Mouse (Mus musculus) neural tube, embryonic 15.5 days (tissue): ENCODE measurements around the gene Ddhd1. TPM values are rescaled to one million over a fixed set of nuclear protein-coding genes. Genes with fewer than 3 reads are reported as not detected.
A peak's percentile ranks its signal among the peaks of the same experiment; 100 is the strongest.

Experiments used
- ATAC-seq: fragments of 200-750 bp; cut with Nextera tagmentation; 2 replicates; pipeline ENCODE4 v1.8.0; 2017; ENCODE audit warnings: mild to moderate bottlenecking, moderate TSS enrichment, moderate library complexity; ENCODE audit not compliant: low FRiP score
- H3K27ac ChIP-seq: fragments of 300-500 bp; sonication (generic); replicated peaks from 2 replicates; pipeline ENCODE4 v1.5.1; 2015; ENCODE audit warnings: mild to moderate bottlenecking, inconsistent platforms
- H3K27me3 ChIP-seq: fragments of 300-500 bp; sonication (generic); replicated peaks from 2 replicates; pipeline ENCODE4 v1.6.1; 2015; ENCODE audit warnings: inconsistent platforms
- H3K36me3 ChIP-seq: fragments of 300-500 bp; sonication (generic); 2 replicates; pipeline ENCODE4 v1.6.1; 2015; ENCODE audit warnings: inconsistent platforms
- H3K4me1 ChIP-seq: fragments of 300-500 bp; sonication (generic); 2 replicates; pipeline ENCODE4 v1.6.1; 2015; ENCODE audit warnings: inconsistent platforms
- H3K4me2 ChIP-seq: fragments of 300-500 bp; sonication (generic); 2 replicates; pipeline ENCODE4 v1.6.1; 2015; ENCODE audit warnings: inconsistent platforms, mild to moderate bottlenecking, moderate library complexity
- H3K4me3 ChIP-seq: fragments of 300-500 bp; sonication (generic); replicated peaks from 2 replicates; pipeline ENCODE4 v1.5.1; 2015; ENCODE audit warnings: mild to moderate bottlenecking, inconsistent platforms
- H3K9ac ChIP-seq: fragments of 300-500 bp; sonication (generic); replicated peaks from 2 replicates; pipeline ENCODE4 v1.6.1; 2015; ENCODE audit warnings: mild to moderate bottlenecking, inconsistent platforms
- H3K9me3 ChIP-seq: fragments of 300-500 bp; sonication (generic); replicated peaks from 2 replicates; pipeline ENCODE4 v1.6.1; 2016; ENCODE audit warnings: inconsistent platforms
- WGBS: fragments of 180-500 bp; shearing (Covaris S2); methylation state at CpG from one replicate; pipeline ENCODE4 v1.1.7; 2015; ENCODE audit warnings: mixed read lengths; 5-methylcytosine and 5-hydroxymethylcytosine counted together
- polyA plus RNA-seq: library from polyadenylated mRNA; unstranded; fragments of >200 nt; fragmentation: Nextera tagmentation; extraction: Ambion mirVana; gene quantifications from 2 replicates; pipeline ENCODE4 v1.2.1, GENCODE M21; 2015

Ddhd1 gene
- polyA plus RNA-seq, 1 experiment from 2014 or later, result 20.0 TPM

DNA sequence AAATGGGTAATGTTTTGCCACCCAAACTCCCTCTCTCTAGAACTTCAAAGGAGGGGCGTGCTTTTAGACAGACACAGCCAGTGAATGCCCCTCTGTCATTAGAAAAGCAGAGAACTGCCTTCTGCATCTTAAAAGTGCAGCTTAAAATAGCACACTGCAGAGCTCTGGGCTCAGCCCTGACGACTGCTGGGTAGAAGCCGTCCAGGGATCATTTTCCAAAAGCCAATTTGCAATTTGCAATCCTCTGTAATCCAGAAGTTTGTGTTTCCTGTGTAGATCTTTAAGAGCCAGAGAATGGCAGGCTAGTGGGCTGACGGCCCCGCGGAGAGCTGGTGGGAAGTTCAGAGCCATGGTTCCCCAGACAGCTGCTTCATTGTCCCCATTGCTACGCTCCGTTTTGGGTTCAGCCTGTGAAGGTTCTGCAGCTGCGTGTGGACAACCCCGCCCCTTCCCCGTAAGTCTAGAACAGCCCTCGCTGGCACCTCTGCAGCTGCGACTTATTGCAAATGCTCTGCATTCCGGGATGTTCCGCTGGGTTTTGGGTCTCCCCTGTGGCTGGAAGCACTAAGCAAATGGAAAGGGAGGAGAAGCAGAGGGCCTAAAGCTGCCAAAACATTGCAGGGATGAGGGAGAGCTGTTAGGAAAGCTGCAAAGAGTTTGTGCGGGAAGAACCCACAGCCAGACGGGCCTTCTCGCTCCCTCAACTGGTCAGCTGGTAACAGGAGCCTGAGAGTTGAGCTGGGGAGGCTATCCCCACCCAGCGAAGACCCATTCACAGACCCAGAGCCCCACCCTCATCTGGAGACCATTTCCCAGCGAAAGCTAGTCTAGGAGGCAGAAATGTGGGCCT, 92.5 kb downstream of the Ddhd1 start:
- Histone ChIP-seq H3K4me2 (peak overlapping the region; percentile 52), H3K9ac (no peak overlapping the region), H3K4me1 (peaks cover 15% of the 10 kb centered on the region), H3K27ac (peak overlapping the region; percentile 78), H3K9me3 (no peaks in the 10 kb centered on the region), H3K27me3 (no peaks in the 10 kb centered on the region), H3K36me3 (no peaks in the 10 kb centered on the region), H3K4me3 (peak overlapping the region; percentile 16)
- peak; percentile 71 for ATAC-seq
- WGBS, result 6% methylated on average over 20 of the region's 20 CpGs

DNA sequence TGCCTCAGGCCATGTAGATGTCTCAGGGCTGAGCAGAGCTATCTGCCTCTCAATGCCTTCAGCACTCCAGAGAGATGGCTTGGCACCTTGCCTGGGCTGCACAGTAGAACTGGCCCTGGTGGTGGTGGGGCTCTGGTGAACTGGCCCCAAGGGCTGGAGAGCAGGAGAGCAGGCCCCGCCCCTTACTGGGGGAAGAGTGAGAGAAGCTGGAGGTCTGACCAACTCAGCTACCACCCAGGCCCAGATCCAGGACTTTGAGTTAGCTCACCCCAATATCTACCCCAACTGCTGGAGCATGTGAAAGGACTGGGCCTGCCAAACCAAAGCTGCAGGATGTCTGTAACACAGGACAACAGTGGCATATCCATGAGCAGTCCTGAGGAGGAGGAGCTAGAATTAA, 94.4 kb downstream of the Ddhd1 start:
- WGBS, result 100% methylated on average over 1 of the region's 1 CpGs
- no peak overlapping the region for H3K4me3 ChIP-seq
- H3K4me2 ChIP-seq, result no peak overlapping the region
- H3K4me1 ChIP-seq, result peaks cover 15% of the 10 kb centered on the region
- peak; percentile 48; the same call in 1 of the 2 replicates for ATAC-seq
- no peak overlapping the region for H3K9ac ChIP-seq
- H3K36me3 ChIP-seq, result no peaks in the 10 kb centered on the region
- no peaks in the 10 kb centered on the region for H3K9me3 ChIP-seq
- H3K27ac ChIP-seq, result 0 out of 2 replicates have a peak overlapping the region, but pooled peaks have one; percentile 78
- H3K27me3 ChIP-seq, result no peaks in the 10 kb centered on the region

DNA sequence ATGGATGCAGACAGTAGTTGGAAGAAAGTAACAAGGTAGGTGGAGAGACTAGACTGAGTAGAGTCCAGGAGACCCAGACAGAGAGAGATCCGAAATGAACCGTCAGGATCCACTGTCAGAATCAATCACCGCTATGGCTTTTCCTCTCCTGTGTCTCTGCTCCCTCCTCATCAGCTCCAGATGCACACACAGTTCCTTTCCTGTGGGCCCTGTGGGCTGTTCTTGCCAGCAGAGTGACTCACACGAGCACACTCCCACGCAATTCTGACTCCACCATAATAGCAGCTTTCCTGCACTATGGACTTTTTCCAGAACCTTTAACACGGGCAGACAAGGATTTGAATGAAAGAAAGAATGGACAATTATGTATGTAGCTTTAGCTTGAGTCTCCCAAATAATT, 96.3 kb downstream of the Ddhd1 start:
- no peak overlapping the region for H3K4me3 ChIP-seq
- no peak overlapping the region for H3K4me2 ChIP-seq
- no peak for ATAC-seq
- peaks cover 15% of the 10 kb centered on the region for H3K4me1 ChIP-seq
- no peak overlapping the region for H3K27ac ChIP-seq
- H3K9ac ChIP-seq, result no peak overlapping the region
- no peaks in the 10 kb centered on the region for H3K9me3 ChIP-seq
- WGBS, result 85% methylated on average over 6 of the region's 6 CpGs
- no peaks in the 10 kb centered on the region for H3K27me3 ChIP-seq
- H3K36me3 ChIP-seq, result no peaks in the 10 kb centered on the region

DNA sequence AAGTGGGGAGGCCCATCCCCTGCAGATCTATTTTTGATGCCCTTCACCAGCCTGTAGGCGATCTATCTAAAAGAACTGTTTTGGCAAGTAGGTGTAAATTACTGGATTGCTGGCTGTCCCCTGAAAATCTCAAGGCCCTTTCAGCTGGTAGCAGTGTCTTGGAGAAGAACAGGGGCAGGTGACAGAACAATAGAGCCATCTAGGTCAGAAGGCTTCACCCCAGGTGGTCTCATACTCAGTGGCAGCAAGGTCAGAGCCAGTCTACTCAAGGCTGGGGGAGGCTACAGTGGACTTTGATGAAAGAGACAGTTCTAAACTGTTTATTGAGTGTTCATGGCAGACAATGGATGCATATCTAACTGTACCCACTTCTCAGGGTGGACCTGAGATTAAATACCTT, 98.9 kb downstream of the Ddhd1 start:
- no peaks in the 10 kb centered on the region for H3K27me3 ChIP-seq
- no peak overlapping the region for H3K4me3 ChIP-seq
- H3K27ac ChIP-seq, result no peak overlapping the region
- WGBS, result 85% methylated on average over 1 of the region's 1 CpGs
- no peaks in the 10 kb centered on the region for H3K4me1 ChIP-seq
- no peak overlapping the region for H3K4me2 ChIP-seq
- H3K36me3 ChIP-seq, result no peaks in the 10 kb centered on the region
- H3K9me3 ChIP-seq, result no peaks in the 10 kb centered on the region
- ATAC-seq, result no peak
- H3K9ac ChIP-seq, result no peak overlapping the region

DNA sequence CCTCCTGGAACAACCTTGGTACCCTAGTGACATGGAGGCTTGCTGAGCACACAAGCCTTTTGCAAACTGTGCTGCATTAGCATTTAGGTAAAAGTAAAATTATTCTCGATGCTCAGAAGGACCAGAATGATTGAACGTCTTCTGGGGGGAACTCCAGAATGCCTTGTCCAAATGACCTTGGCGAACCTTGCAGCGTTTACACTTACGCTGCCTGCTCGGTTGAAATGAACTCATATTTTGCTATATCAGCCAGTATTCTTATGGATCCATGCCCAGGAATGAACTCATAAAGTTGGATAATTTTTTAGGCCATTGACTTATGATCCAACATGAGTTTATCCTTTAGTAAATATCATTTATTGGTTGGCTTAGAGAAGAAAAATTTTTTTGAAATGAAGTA, 103.6 kb downstream of the Ddhd1 start:
- Histone ChIP-seq H3K4me3 (no peak overlapping the region), H3K27ac (no peak overlapping the region), H3K9ac (no peak overlapping the region), H3K4me1 (no peaks in the 10 kb centered on the region), H3K9me3 (no peaks in the 10 kb centered on the region), H3K4me2 (no peak overlapping the region), H3K36me3 (no peaks in the 10 kb centered on the region), H3K27me3 (no peaks in the 10 kb centered on the region)
- WGBS, result 89% methylated on average over 6 of the region's 6 CpGs
- no peak for ATAC-seq

DNA sequence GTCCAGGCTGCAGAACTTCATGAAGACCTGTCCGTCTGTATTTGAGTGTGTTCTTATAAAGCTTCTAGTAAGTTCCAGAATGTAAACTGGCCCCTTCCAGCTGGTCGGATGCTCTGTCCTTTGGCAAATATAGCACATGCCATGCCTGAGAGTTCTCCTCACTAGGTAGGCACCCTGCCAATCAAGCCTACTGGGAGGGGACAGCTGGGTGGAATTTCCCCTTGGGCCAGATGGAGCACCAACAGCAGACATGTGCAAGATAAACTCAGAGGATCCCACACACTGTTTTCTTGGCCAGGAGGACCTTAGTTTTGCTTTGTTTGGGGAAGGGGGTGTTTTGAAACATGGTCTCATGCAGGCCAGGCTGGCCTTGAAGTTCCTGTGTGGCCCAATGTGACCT, 104.1 kb downstream of the Ddhd1 start:
- no peak overlapping the region for H3K4me2 ChIP-seq
- no peak overlapping the region for H3K4me3 ChIP-seq
- no peaks in the 10 kb centered on the region for H3K9me3 ChIP-seq
- 71% methylated on average over 2 of the region's 2 CpGs for WGBS
- ATAC-seq, result no peak
- H3K36me3 ChIP-seq, result no peaks in the 10 kb centered on the region
- H3K27me3 ChIP-seq, result no peaks in the 10 kb centered on the region
- no peaks in the 10 kb centered on the region for H3K4me1 ChIP-seq
- H3K9ac ChIP-seq, result no peak overlapping the region
- H3K27ac ChIP-seq, result no peak overlapping the region

DNA sequence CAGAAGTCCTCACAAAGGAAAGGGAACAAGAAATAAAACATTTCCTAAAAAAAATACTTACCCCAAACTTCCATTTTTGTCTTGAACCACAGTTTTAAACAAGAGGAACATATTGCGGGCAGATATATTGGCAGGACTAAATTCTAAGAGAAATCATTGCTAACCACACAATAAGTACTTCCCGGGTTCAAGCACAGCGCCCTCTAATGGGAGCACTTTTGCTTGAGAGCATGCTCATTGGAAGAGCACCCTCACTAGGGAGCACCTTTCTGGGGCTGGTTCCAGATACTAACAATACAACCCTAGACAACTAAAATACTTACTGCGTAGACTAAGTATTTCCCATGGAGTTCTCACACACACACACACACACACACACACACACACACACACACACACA, 105.5 kb downstream of the Ddhd1 start:
- Histone ChIP-seq H3K27ac (no peak overlapping the region), H3K36me3 (no peaks in the 10 kb centered on the region), H3K4me3 (no peak overlapping the region), H3K27me3 (no peaks in the 10 kb centered on the region), H3K4me2 (no peak overlapping the region), H3K4me1 (no peaks in the 10 kb centered on the region), H3K9ac (no peak overlapping the region), H3K9me3 (no peaks in the 10 kb centered on the region)
- 87% methylated on average over 4 of the region's 4 CpGs for WGBS
- ATAC-seq, result no peak

DNA sequence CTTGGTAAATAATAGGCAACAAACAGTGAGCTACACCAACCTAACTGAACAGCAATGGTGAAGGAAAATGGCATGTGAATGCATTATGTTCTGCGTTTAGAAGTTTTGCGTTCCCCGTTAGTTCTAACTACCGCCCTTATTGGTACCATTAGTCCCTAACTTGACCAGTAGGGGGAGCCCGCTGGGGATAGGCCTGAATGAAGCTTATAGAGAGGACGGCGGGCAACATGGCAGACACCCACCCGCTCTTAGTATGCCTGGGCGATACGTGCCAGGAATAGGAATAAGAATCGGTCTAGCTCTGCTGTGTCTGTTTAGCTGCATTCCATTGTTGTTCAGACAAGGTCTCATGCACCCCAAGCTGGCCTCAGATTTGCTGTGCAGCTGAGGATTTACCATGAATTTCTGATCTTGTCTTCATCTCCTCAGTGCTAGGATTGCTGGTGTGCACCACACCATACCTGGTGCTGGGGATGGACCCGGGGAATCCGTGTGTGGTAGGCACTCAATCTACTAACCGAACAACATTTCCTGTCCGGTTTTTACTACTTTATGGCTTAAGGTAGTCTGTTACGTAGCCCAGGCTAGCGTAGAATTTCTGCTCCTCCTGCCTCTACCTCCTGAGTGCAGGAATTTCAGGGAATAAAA, 106.7 kb downstream of the Ddhd1 start:
- WGBS, result 54% methylated on average over 17 of the region's 17 CpGs
- ATAC-seq, result peak; percentile 76
- Histone ChIP-seq H3K9ac (no peak overlapping the region), H3K27me3 (no peaks in the 10 kb centered on the region), H3K4me2 (0 out of 2 replicates have a peak overlapping the region, but pooled peaks have one; percentile 5), H3K4me1 (no peaks in the 10 kb centered on the region), H3K36me3 (no peaks in the 10 kb centered on the region), H3K4me3 (no peak overlapping the region), H3K9me3 (no peaks in the 10 kb centered on the region), H3K27ac (no peak overlapping the region)

DNA sequence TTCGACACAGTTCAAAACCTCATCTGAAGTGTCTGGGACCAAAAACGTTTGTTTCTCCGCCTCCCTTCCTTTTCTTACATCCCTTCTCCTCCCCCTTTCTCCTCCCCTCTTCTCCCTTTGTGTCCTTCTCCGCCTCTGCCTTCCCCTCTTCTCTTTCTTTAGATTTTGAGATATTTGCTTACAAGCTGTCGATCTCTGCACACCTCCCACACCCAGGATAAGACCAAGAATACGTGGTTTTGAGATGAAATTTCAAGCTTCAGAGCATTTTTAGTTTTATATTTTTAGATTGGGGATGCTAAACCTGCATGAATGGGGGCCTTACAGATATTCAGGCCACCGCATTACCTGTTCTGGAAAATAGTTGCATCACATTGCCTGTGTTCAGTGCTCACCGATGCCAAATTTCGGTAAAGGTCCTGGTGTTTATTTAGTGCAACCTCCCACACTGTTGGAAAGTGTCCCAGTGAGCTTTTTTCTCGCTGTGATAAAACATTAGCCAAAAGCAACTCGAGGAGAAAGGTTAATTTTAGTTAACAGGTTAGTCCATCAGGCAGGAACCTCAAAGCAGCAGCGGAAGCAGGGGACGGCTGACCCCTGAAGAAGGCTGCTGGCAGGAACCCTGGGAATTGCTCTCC, 107.8 kb downstream of the Ddhd1 start:
- H3K4me1 ChIP-seq, result no peaks in the 10 kb centered on the region
- no peak overlapping the region for H3K4me3 ChIP-seq
- H3K4me2 ChIP-seq, result no peak overlapping the region
- H3K9me3 ChIP-seq, result no peaks in the 10 kb centered on the region
- H3K27me3 ChIP-seq, result no peaks in the 10 kb centered on the region
- WGBS, result 77% methylated on average over 13 of the region's 13 CpGs
- no peak for ATAC-seq
- H3K27ac ChIP-seq, result no peak overlapping the region
- H3K9ac ChIP-seq, result no peak overlapping the region
- H3K36me3 ChIP-seq, result no peaks in the 10 kb centered on the region

DNA sequence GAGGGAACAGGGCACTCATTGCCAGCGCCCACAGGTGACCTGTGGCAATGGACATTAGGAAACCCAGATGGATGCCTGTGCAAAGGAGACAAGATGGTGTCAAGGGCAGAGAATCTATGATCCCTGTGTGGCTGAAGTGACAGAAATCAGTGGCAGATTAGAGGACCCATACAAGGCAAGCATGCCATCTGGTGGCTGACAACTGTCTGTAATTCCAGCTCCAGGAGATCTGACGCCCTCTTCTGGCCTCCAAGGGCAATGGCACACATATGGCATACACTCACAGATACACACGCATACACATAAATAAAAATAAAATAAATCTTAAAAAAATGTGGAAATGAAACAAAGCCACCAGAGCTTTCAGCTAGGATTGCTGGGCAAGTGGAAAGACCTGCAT, 109.8 kb downstream of the Ddhd1 start:
- Histone ChIP-seq H3K36me3 (no peaks in the 10 kb centered on the region), H3K27me3 (no peaks in the 10 kb centered on the region), H3K9ac (no peak overlapping the region), H3K4me1 (no peaks in the 10 kb centered on the region), H3K27ac (no peak overlapping the region), H3K4me2 (no peak overlapping the region), H3K9me3 (no peaks in the 10 kb centered on the region), H3K4me3 (no peak overlapping the region)
- WGBS, result 81% methylated on average over 3 of the region's 3 CpGs
- no peak for ATAC-seq

DNA sequence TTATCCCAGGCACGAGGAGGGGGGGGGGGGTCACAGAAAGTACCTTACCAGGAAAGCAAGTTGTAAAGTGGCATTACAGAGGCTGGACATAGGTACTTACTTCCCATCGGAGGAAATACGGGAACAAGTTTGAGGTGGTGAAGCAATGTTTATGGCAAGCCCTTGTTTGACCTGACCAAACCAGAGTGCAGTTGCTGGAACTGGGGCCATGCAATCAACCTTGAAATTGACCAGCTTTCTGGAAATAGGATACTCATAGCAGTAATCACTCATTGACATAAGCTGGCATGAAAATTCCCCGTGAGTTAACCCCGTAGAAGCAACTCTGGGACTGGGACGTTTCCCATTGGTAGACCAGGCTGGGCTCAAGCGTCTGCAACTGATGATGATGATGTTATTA, 113.0 kb downstream of the Ddhd1 start:
- no peak overlapping the region for H3K27ac ChIP-seq
- H3K27me3 ChIP-seq, result no peaks in the 10 kb centered on the region
- H3K4me3 ChIP-seq, result no peak overlapping the region
- no peak overlapping the region for H3K9ac ChIP-seq
- H3K4me1 ChIP-seq, result no peaks in the 10 kb centered on the region
- H3K4me2 ChIP-seq, result no peak overlapping the region
- H3K36me3 ChIP-seq, result no peaks in the 10 kb centered on the region
- 92% methylated on average over 7 of the region's 7 CpGs for WGBS
- ATAC-seq, result no peak
- H3K9me3 ChIP-seq, result no peaks in the 10 kb centered on the region

DNA sequence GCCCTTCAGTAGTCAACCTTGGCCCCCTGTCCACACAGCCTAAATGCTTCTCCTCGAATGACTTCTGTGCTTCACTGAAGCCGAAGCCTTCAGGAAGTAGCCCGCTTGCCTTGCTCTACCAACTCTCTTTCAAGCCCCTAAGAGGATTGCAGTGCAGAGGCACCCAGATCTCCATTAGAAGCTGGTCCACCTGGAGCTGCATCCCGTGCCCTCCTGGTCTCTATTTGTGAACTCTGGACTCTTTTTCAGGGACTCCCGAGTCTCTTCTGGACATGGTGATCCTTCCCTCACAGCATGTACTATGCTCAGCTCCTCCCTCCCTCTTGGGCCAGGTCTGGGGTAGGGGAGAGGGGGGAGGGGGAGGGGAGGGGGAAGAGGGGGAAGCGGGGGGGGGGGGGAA, 113.9 kb downstream of the Ddhd1 start:
- Histone ChIP-seq H3K9ac (no peak overlapping the region), H3K4me3 (no peak overlapping the region), H3K27ac (no peak overlapping the region), H3K4me1 (no peaks in the 10 kb centered on the region), H3K36me3 (no peaks in the 10 kb centered on the region), H3K4me2 (no peak overlapping the region), H3K27me3 (no peaks in the 10 kb centered on the region), H3K9me3 (no peaks in the 10 kb centered on the region)
- WGBS, result 81% methylated on average over 5 of the region's 6 CpGs
- no peak for ATAC-seq
